ENCODE assay signal across 27 mouse cellular contexts in genomic region chr2:146280921-146281274, GRCm38 (mm10). TPM values are rescaled to one million over a fixed set of nuclear protein-coding genes. Genes with fewer than 3 reads are reported as not detected.
DNase-seq lines count a peak whose midpoint lies in the region; ATAC-seq and TF ChIP-seq lines count a peak whose summit lies in the region.
"Had no signal": no experiment of that assay in that cellular context is flagged by ENCODE, and none has a peak within 500 bp of the region (broad histone marks: within the 10 kb centered on the region; RNA-seq: fewer than 3 reads in every experiment).

No protein-coding gene starts in this region.

- intact Hi-C loops in heart, adult 2 months (cut with DNase I): no loop called here
- intact Hi-C loops in left cerebral cortex, postnatal 10 days (cut with DNase I): no loop called here

- H3K9ac ChIP-seq in forebrain, embryonic 11.5 days (ENCODE audit: low read length): no peak overlapping the region
- no peak overlapping the region for H3K9ac ChIP-seq in hindbrain, embryonic 11.5 days (ENCODE audit: low read depth, low read length)
- no peak overlapping the region for H3K9ac ChIP-seq in midbrain, embryonic 13.5 days (replicated peaks)
- H3K9ac ChIP-seq in heart, adult 2 months (ENCODE audit: low read depth, low read length): no peak overlapping the region
- H3K9ac ChIP-seq: embryonic facial prominence, embryonic 15.5 days; heart, embryonic 12.5 days; liver, postnatal 0 days had no signal

- H3K4me3 ChIP-seq in forebrain, embryonic 11.5 days (ENCODE audit: low read depth, low read length): no peak overlapping the region
- H3K4me3 ChIP-seq in hindbrain, embryonic 11.5 days (ENCODE audit: low read depth, low read length): no peak overlapping the region
- no peak overlapping the region for H3K4me3 ChIP-seq in midbrain, embryonic 13.5 days (replicated peaks)
- H3K4me3 ChIP-seq in heart, adult 2 months: no peak overlapping the region
- H3K4me3 ChIP-seq: embryonic facial prominence, embryonic 15.5 days; heart, embryonic 12.5 days; left cerebral cortex, adult 2 months; limb, embryonic 10.5 days; megakaryocyte, embryonic 14.5 days; myocyte had no signal

- WGBS in forebrain, embryonic 11.5 days: 35% methylated on average over 1 of the region's 1 CpGs
- 35% methylated on average over 1 of the region's 1 CpGs for WGBS in hindbrain, embryonic 11.5 days
- 16% methylated on average over 1 of the region's 1 CpGs for WGBS in midbrain, embryonic 13.5 days
- WGBS in heart, adult 2 months: 93% methylated on average over 1 of the region's 1 CpGs

- H3K4me2 ChIP-seq in forebrain, embryonic 11.5 days (ENCODE audit: low read depth, low read length, severe bottlenecking): no peak overlapping the region
- H3K4me2 ChIP-seq in hindbrain, embryonic 11.5 days (replicated peaks; ENCODE audit: low read depth, low read length): no peak overlapping the region
- H3K4me2 ChIP-seq in midbrain, embryonic 13.5 days (replicated peaks): no peak overlapping the region
- H3K4me2 ChIP-seq: embryonic facial prominence, embryonic 15.5 days; heart, embryonic 12.5 days had no signal

- no peak for TF ChIP-seq POLR2A in heart, adult 2 months (IDR thresholded peaks at IDR 0.05; ENCODE audit: insufficient read depth, low read depth, low read length)

- no peak overlapping the region for H3K27ac ChIP-seq in forebrain, embryonic 11.5 days (ENCODE audit: low read depth, low read length)
- H3K27ac ChIP-seq in hindbrain, embryonic 11.5 days (ENCODE audit: low read depth, low read length): no peak overlapping the region
- H3K27ac ChIP-seq in midbrain, embryonic 13.5 days: peak overlapping the region; percentile 59
- H3K27ac ChIP-seq in heart, adult 2 months: no peak overlapping the region
- H3K27ac ChIP-seq: embryonic facial prominence, embryonic 15.5 days; limb, embryonic 10.5 days had no signal

- peaks cover 25% of the 10 kb centered on the region for H3K4me1 ChIP-seq in forebrain, embryonic 11.5 days (replicated peaks; ENCODE audit: control insufficient read depth, insufficient read depth, low read length)
- peaks cover 10% of the 10 kb centered on the region; the same call in 1 of the 2 replicates for H3K4me1 ChIP-seq in hindbrain, embryonic 11.5 days (replicated peaks; ENCODE audit: control insufficient read depth, insufficient read depth, low read length)
- H3K4me1 ChIP-seq in midbrain, embryonic 13.5 days (replicated peaks): peaks cover 41% of the 10 kb centered on the region
- H3K4me1 ChIP-seq in heart, adult 2 months (ENCODE audit: control insufficient read depth, insufficient read depth, low read length): no peaks in the 10 kb centered on the region

- DNase-seq in frontal cortex, postnatal 25 days (ENCODE audit: low spot score in 2 of 2): no peak
- no peak for DNase-seq in forebrain, embryonic 11.5 days (ENCODE audit: low spot score)
- peak; percentile 21 for DNase-seq in hindbrain, embryonic 11.5 days (ENCODE audit: low spot score)
- no peak for DNase-seq in heart, adult 2 months
- DNase-seq in left cerebral cortex, postnatal 10 days (ENCODE audit: extremely low spot score in 1 of 2, low spot score in 2 of 2): no peak
- DNase-seq in cerebellum, adult 8-10 months: no peak
- DNase-seq: adrenal gland, postnatal 10 days; cerebellum, adult 11 months; cerebellum, postnatal 36 days; heart, postnatal 14 days; kidney, adult 9 months; kidney, postnatal 36 days; layer of hippocampus, adult 9-11 months; liver, postnatal 0 days; lung, postnatal 10 days had no signal

- no peaks in the 10 kb centered on the region for H3K79me2 ChIP-seq in heart, adult 2 months (replicated peaks; ENCODE audit: control insufficient read depth, insufficient read depth, low read length)

- H3K9me3 ChIP-seq in forebrain, embryonic 11.5 days (ENCODE audit: control insufficient read depth, low read length): no peaks in the 10 kb centered on the region
- H3K9me3 ChIP-seq in hindbrain, embryonic 11.5 days (ENCODE audit: control insufficient read depth, low read length): no peaks in the 10 kb centered on the region
- H3K9me3 ChIP-seq in midbrain, embryonic 13.5 days: no peaks in the 10 kb centered on the region
- H3K9me3 ChIP-seq: embryonic facial prominence, embryonic 15.5 days; heart, embryonic 12.5 days; limb, embryonic 10.5 days; megakaryocyte, embryonic 14.5 days had no signal

- no peaks in the 10 kb centered on the region for H3K27me3 ChIP-seq in forebrain, embryonic 11.5 days (ENCODE audit: control insufficient read depth, insufficient read depth, low read length)
- H3K27me3 ChIP-seq in hindbrain, embryonic 11.5 days (ENCODE audit: control insufficient read depth, insufficient read depth, low read length): no peaks in the 10 kb centered on the region; the same call in 1 of the 2 replicates
- no peaks in the 10 kb centered on the region for H3K27me3 ChIP-seq in midbrain, embryonic 13.5 days
- no peaks in the 10 kb centered on the region for H3K27me3 ChIP-seq in heart, adult 2 months (ENCODE audit: control insufficient read depth, insufficient read depth, low read length)
- H3K27me3 ChIP-seq: embryonic facial prominence, embryonic 15.5 days; heart, embryonic 12.5 days; megakaryocyte, embryonic 14.5 days had no signal

- H3K36me3 ChIP-seq in forebrain, embryonic 11.5 days (ENCODE audit: control insufficient read depth, insufficient read depth, low read length): no peaks in the 10 kb centered on the region
- H3K36me3 ChIP-seq in hindbrain, embryonic 11.5 days (ENCODE audit: control insufficient read depth, insufficient read depth, low read length): no peaks in the 10 kb centered on the region
- no peaks in the 10 kb centered on the region for H3K36me3 ChIP-seq in midbrain, embryonic 13.5 days
- H3K36me3 ChIP-seq in heart, adult 2 months (ENCODE audit: control insufficient read depth, insufficient read depth, low read length): peaks cover 3% of the 10 kb centered on the region; the same call in 1 of the 2 replicates
- H3K36me3 ChIP-seq: embryonic facial prominence, embryonic 15.5 days; heart, embryonic 12.5 days; limb, embryonic 10.5 days had no signal

- ATAC-seq in frontal cortex, adult (ENCODE audit: low TSS enrichment): 0 out of 2 replicates have a peak, but pooled peaks have one; percentile 13
- ATAC-seq in forebrain, embryonic 11.5 days (replicated peaks; ENCODE audit: low FRiP score): 0 out of 2 replicates have a peak, but pooled peaks have one; percentile 31
- ATAC-seq in hindbrain, embryonic 11.5 days (ENCODE audit: low FRiP score): peak; percentile 43; the same call in 1 of the 2 replicates
- ATAC-seq in midbrain, embryonic 13.5 days: peak; percentile 39; the same call in 1 of the 2 replicates
- ATAC-seq: inflammation-experienced regulatory T-cells, adult 6 months; liver, postnatal 0 days had no signal

- TF ChIP-seq EP300 in heart, adult 2 months (IDR thresholded peaks at IDR 0.05; ENCODE audit: insufficient read depth, low read depth, low read length): no peak

- no peak for TF ChIP-seq CTCF in heart, adult 2 months (IDR thresholded peaks at IDR 0.05)

RNA-seq across cellular contexts. Expression of gene Insm1, which starts 59.2 kb away (rescaled TPM):
- polyA plus RNA-seq in forebrain, embryonic 11.5 days (2014; fragmentation: Nextera tagmentation; extraction: Ambion mirVana): 5.0 and 8.7 TPM in 2 replicates
- polyA plus RNA-seq in hindbrain, embryonic 11.5 days (2014; fragmentation: Nextera tagmentation; extraction: Ambion mirVana): 11.9 and 12.3 TPM in 2 replicates
- 7.1 and 8.9 TPM in 2 replicates for polyA plus RNA-seq in midbrain, embryonic 13.5 days (2015; fragmentation: Nextera tagmentation; extraction: Ambion mirVana)
- not detected for total RNA-seq in heart, adult 2 months (2021)
- not detected in 2 replicates for polyA plus RNA-seq in heart, adult 2 months (2012; rRNA removed)
- 1 to 10 TPM; 3.2 to 3.6 TPM for total RNA-seq in left cerebral cortex, postnatal 10 days (2021)
- total RNA-seq: gastrocnemius, adult 8-10 months; granulocyte monocyte progenitor cell, adult 5-6 weeks; liver, adult 2 months had no signal
- polyA plus RNA-seq: heart, embryonic 12.5 days; inflammation-experienced regulatory T-cells, adult 6 months; limb, embryonic 10.5 days; liver, postnatal 0 days; myocyte had no signal
